Mouse (Mus musculus): ENCODE measurements around the gene Synpo2.

GRCm38 (mm10) chr3:123190329-123190728, 45.6 kb downstream of the Synpo2 start:
- TF ChIP-seq POLR2A (IDR thresholded peaks at IDR 0.05; ENCODE audit: borderline replicate concordance, extremely low read depth, insufficient read depth, insufficient read length, poor library complexity, severe bottlenecking), result no peak
- TF ChIP-seq CTCF (IDR thresholded peaks at IDR 0.05; ENCODE audit: borderline replicate concordance, extremely low read depth, insufficient read depth, insufficient read length), result no peak

Data from brain, embryonic 14.5 days (tissue).